Mouse (Mus musculus): ENCODE data around the gene Plpp3. TPM values are rescaled to one million over a fixed set of nuclear protein-coding genes. Genes with fewer than 3 reads are reported as not detected.

Gene Plpp3
- total RNA-seq, 2 experiments from 2014 or later = 153 to 173 TPM

GRCm38 (mm10) chr4:105153227-105153626, 3.9 kb upstream of the Plpp3 start:
- intact Hi-C loops (cut with DNase I) = loop anchor here (5.0 kb wide), 1 partner anchor 1224 kb away; no protein-coding TSS in a partner anchor
- no peak for DNase-seq (ENCODE audit: low spot score in 2 of 2)

DNA sequence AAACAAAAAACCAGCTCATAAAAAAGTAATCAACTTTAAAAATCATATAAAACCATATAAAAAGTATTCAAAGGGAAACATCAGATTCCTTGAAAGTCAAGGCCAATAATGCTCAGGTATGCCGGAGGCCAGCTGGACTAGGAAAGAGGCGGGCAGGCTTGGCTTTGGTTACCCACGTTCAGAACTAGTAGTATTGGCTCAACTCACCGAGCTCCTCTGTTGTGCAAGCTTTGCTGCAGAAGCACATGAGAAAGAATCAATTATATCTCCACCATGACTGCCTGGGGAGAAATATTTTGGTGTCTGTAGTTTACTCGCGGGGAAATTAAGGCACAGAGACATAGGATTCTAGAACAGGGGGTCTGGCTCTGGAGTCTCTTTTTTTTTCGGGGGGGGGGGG, 866 bp upstream of the Plpp3 start:
- no peak for DNase-seq (ENCODE audit: low spot score in 2 of 2)
- intact Hi-C loops (cut with DNase I) = loop anchor here (5.0 kb wide), 2 partner anchors 161 to 771 kb away; no protein-coding TSS in a partner anchor

DNA sequence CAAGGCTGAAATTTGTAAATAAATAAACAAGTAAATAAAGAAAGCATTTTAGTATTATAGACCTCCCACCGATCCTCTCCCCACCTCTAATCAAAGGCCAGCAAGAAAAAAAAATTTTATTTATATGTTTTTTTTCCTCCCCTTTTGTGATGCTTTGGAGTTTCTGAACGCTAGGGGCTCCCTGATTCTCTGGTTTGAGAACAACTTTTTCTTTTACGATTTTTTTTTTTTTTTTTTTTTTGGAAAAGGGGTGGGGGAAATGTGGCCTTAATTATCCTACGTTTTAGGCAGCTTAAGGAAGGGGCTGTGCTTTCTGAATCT, 232 bp upstream of the Plpp3 start:
- intact Hi-C loops (cut with DNase I) = loop anchor here (5.0 kb wide), 2 partner anchors 160 to 770 kb away; no protein-coding TSS in a partner anchor
- no peak for DNase-seq (ENCODE audit: low spot score in 2 of 2)

DNA sequence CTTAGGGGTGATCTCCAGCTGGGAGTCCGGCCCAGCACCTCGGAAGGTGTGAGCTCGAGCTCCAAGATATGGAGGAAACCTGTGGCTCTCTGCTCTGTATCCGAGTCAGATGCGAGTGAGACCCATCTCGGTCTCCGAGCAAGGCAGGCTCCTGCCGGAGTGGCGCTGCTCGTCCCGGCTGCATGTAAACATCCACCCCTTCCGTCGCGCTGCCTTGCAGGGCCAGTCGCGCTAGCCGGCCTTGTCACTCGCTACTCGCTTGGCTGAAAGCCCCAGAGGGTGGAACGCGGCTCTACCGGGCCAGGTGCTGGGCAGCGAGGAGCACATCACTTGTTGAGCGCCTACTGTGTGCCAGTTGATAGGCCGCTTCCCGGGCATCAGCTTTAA, 1.0 kb downstream of the Plpp3 start:
- peak; percentile 66 to 70 for DNase-seq (ENCODE audit: low spot score in 2 of 2)
- intact Hi-C loops (cut with DNase I) = loop anchor here (5.0 kb wide), 2 partner anchors 159 to 769 kb away; no protein-coding TSS in a partner anchor

DNA sequence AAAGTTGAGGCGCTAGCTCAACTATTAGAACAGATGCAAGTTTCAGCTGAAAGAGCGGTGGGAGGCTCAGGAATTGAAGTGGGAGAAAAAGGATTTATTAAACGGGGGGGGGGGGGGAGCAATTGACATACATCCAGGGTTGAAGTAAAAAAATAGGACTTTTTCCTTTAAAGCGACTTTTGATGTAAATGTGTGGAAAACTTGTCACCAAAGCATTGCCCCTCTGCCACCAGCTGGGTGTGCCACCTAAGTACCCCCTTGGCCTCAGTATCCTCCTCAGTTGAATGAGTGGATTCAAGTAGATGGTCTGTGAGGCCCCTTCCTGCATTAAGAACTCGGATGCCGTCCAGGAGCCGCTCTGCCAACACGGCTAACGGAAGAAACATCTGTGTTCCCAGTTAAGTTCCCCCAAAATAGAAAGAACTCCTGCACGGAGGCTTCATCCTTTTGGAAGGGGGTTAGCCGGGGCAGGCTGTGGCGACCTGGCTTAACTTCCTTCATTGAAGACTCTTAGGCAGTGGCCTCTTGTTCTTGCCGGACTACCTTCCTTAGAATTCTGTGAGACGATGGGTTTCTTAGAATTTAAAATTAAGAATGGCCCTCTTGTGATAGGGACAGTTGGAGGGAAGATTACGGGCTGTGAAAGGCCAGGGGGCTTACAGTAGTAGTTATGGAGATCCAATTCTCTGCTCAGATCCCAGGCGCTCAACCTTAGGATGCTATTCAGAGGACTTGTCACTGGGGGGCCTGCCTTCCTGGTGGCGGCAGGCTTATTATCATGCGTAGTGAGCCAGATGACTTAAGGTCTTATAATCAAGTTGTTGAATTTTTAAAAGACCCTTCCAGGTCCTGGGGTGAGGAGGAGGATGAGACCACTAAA, 1.7 kb downstream of the Plpp3 start:
- intact Hi-C loops (cut with DNase I) = loop anchor here (5.0 kb wide), 2 partner anchors 158 to 768 kb away; no protein-coding TSS in a partner anchor
- no peak for DNase-seq (ENCODE audit: low spot score in 2 of 2)

- no peak for DNase-seq (ENCODE audit: low spot score in 2 of 2)
- intact Hi-C loops (cut with DNase I) = loop anchor here (5.0 kb wide), 2 partner anchors 158 to 768 kb away; no protein-coding TSS in a partner anchor
Observed at GRCm38 (mm10) chr4:105159531-105159870, 2.4 kb downstream of the Plpp3 start.

- intact Hi-C loops (cut with DNase I) = no loop called here
Observed at GRCm38 (mm10) chr4:105160470-105160869, 3.3 kb downstream of the Plpp3 start.

DNA sequence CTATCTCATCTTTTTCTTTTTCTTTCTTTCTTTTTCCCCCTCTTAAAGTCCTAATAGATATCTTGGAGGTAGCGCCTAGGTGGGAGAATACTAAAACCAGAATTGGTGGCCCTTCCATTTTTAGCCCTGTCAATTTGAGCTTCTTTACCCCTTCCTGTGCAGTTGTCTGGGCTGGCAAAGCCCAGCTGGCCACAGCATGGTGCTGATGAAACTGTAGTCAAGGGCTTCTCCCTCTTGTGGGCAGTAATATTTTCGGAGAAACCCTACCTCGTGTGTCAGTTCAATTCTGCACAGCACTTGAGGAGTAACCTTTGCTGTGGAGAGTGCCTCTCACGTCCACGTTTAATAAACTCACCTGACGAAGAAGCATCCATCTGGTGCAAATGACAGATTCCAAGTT, 4.9 kb downstream of the Plpp3 start:
- intact Hi-C loops (cut with DNase I) = no loop called here

More at GRCm38 (mm10) chr4:105160470-105160869, 3.3 kb downstream of the Plpp3 start:
- DNase-seq (ENCODE audit: low spot score in 2 of 2) = no peak

GRCm38 (mm10) chr4:105162676-105163075, 5.5 kb downstream of the Plpp3 start:
- intact Hi-C loops (cut with DNase I) = no loop called here
- no peak for DNase-seq (ENCODE audit: low spot score in 2 of 2)

More for the DNA sequence above, 4.9 kb downstream of the Plpp3 start:
- no peak for DNase-seq (ENCODE audit: low spot score in 2 of 2)

DNA sequence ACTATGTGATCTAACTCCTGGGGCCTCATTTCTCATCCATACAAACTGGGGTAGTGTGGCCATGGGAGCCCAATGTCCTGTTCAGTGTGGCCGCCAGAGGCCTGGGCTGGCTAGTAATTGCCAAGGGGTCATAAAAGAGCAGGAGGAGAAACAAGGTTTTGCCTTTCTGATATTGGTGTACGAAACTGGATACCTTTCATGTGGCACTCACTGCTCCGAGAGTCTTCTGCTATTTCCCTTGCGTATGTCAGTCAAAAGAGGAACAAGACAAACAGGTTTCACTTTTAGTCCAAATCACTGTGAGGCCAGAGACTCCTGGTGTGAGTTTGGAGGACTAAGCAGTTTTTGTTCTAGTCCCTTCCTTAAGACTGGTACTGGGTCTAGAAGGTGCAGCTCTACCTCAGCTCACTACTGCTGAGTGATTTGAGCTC, 6.8 kb downstream of the Plpp3 start:
- intact Hi-C loops (cut with DNase I) = no loop called here
- DNase-seq (ENCODE audit: low spot score in 2 of 2) = no peak

DNA sequence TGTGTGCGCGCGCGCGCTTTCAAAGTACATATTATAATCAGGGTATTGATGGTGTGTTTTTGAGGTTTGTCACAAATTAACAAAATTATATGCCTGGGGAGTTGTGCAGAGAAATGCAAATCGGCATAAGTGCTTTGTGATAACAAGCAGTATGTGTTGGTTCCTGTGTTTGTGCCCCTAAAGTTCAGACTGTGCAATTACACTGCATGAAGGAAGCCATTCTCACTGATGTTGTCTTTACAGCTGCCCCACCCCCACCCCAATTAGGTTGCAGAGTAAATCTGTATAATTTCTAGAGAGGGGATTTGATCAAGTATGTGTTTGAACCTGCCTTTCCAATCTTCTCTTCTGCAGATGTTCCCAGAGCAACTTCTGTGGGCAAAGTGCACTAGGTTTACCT, 7.8 kb downstream of the Plpp3 start:
- DNase-seq (ENCODE audit: low spot score in 2 of 2) = no peak
- intact Hi-C loops (cut with DNase I) = no loop called here

GRCm38 (mm10) chr4:105169093-105169571, 12.0 kb downstream of the Plpp3 start:
- intact Hi-C loops (cut with DNase I) = no loop called here
- DNase-seq (ENCODE audit: low spot score in 2 of 2) = no peak

DNA sequence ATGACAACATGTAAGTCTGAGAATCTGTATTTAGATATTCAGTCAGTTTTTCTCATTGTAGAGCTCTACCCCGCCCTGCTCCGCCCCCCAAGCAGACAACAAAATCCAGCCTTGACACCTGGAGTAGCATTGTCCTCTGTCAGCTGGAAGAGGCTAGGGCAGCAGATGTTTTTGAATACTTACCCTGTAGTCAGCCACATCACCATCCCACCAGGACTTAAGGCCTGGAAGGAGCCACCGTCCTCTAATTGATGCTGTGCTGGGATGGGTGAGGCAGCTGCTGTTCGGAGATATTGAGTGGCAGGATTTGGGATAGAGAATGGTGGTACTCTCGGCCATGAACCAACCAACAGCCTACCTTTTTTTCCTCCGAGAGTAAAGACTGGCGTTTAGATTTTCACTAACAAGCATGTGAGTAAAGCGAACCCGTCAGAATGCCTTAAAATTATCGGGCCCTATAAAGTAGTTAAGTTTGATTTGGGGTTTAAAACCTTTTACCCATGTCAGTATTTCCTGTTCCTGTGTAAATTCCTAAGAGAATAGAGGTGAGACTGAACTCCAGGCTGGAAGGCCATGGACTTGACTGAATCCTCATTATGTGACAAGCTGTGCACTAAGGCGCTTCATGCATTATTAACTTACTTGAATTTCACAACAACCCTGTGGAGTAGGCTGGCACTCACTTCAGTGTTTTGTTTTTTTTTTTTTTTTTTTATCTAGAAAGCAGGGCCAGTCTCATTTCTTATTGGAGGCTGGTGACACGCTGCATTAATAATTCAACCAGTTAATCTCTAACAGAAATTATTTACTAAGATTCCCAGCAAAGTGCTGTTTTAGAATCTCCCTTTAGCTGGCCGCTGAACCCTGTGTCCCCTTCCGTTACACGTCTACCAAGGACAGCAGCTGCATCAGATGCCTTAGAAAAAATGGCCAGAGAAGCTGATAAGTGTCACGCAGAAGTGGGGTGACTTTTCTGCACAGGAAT, 13.0 kb downstream of the Plpp3 start:
- DNase-seq (ENCODE audit: low spot score in 2 of 2) = no peak
- intact Hi-C loops (cut with DNase I) = no loop called here

- intact Hi-C loops (cut with DNase I) = no loop called here
- DNase-seq (ENCODE audit: low spot score in 2 of 2) = no peak
Observed at GRCm38 (mm10) chr4:105170811-105171401, 13.8 kb downstream of the Plpp3 start.

DNA sequence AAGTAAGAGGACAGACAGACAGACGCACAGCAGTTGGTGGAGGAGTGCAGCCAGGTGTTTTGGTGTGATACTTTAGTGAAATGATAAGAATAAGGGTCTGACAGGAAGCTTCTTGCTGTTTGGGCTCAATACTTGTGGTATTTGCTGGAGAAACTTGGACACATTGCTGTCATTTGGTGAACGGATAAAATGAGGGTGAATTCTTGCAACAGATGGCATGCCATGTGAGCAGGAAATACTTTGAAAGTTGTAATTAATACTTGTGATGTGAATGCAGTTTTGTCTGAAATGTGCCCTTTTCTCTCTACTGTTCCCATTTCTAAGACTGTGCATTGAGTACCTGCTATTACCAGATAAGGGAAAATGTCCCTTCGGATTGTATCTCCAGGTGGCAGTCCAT, 14.3 kb downstream of the Plpp3 start:
- intact Hi-C loops (cut with DNase I) = no loop called here
- DNase-seq (ENCODE audit: low spot score in 2 of 2) = no peak

DNA sequence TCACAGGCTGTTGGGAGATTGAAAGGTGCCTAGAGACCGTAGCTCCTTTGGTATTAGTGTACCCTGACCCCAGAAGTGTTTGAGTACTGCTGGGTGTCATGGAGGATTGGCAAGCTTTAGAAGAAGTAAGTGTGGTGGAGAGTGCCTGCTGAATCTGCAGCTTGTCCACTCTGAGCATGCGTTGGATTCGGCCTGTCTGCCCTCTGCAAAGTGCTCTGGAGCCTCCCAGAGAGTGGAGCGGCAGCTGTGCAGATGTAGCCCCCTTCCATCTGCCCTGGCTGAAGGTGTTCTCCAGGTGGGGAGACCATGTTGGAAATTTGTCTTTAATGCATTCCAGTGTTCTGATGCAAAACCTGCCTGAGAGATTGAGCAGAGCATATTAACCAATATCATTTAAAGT, 17.6 kb downstream of the Plpp3 start:
- intact Hi-C loops (cut with DNase I) = no loop called here
- no peak for DNase-seq (ENCODE audit: low spot score in 2 of 2)

GRCm38 (mm10) chr4:105175255-105176035, 18.3 kb downstream of the Plpp3 start:
- intact Hi-C loops (cut with DNase I) = no loop called here
- DNase-seq (ENCODE audit: low spot score in 2 of 2) = peak; percentile 23

DNA sequence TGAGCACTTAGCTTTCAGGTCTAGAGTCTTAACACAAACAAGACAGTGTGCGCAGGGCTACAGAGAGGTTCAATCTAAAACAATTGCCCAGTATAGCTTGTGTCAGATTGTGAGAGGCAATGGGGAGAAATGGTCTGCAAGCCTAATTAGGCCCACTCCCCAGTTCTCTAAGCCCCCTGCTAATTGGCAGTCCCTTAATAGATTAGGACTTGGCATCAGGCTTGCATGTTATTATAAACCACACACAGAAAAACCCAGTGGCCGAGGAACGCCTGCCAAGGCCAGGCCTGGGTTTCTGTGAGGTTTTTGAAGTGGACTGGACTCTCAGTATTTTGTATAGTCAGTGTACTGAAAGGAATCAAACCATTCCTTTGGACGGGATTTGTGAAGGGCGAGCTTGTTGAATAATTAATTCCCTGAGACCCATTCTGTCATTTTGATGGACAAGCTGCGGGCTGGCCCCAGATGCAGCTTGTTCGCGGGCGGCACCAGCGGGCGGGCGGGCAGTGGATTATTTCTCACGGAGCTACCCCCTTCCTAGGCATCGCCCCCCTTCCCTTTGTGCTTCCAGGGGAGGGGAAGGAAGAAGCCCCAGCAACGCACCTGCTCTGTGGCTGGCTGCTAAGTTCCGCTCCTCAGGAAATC, 24.0 kb downstream of the Plpp3 start:
- peak; percentile 25 to 33 for DNase-seq (ENCODE audit: low spot score in 2 of 2)
- intact Hi-C loops (cut with DNase I) = no loop called here

Data from left cerebral cortex, postnatal 36 days (tissue).